Mouse (Mus musculus): ENCODE results near the gene Clip4. TPM values are rescaled to one million over a fixed set of nuclear protein-coding genes. Genes with fewer than 3 reads are reported as not detected.
"Not testable (repeated sequence)": the region's sequence is repeated elsewhere in the genome, so short reads cannot be mapped to it uniquely, and the experiment has no call there.

Gene Clip4
- total RNA-seq (2021): 100 to 1,000 TPM; 154 to 172 TPM
- long read RNA-seq, experiment 1, partial matches to known transcripts: 38 of 142 reads
- long read RNA-seq, experiment 1, other reads (novel, unspliced or antisense): 104 of 142 reads
- long read RNA-seq, experiment 2, partial matches to known transcripts: 36 of 137 reads
- long read RNA-seq, experiment 2, other reads (novel, unspliced or antisense): 100 of 137 reads

- DNase-seq; intact Hi-C loops (cut with DNase I): not testable (repeated sequence)
Measured at GRCm38 (mm10) chr17:71768173-71768572, at the start of gene Clip4. Gene Clip4, plus strand, starts transcription at chr17:71768473.

GRCm38 (mm10) chr17:71720434-71720833 lies 47.8 kb upstream of the Clip4 start:
- DNase-seq: no peak
- intact Hi-C loops (cut with DNase I): no loop called here

GRCm38 (mm10) chr17:71721019-71721418 lies 47.3 kb upstream of the Clip4 start:
- intact Hi-C loops (cut with DNase I): no loop called here
- peak in 1 of 2 experiments; percentile 38 for DNase-seq

- DNase-seq: peak; percentile 57 to 74
- intact Hi-C loops (cut with DNase I): no loop called here
Measured at GRCm38 (mm10) chr17:71730655-71731054, 37.6 kb upstream of the Clip4 start.

GRCm38 (mm10) chr17:71736442-71736841 lies 31.8 kb upstream of the Clip4 start:
- intact Hi-C loops (cut with DNase I): no loop called here
- DNase-seq: no peak

GRCm38 (mm10) chr17:71742156-71742555 lies 26.1 kb upstream of the Clip4 start:
- intact Hi-C loops (cut with DNase I): loop anchor here (5.0 kb wide), 1 partner anchor 40 kb away; no protein-coding TSS in a partner anchor
- no peak for DNase-seq

- DNase-seq: peak in 1 of 2 experiments; percentile 22
- intact Hi-C loops (cut with DNase I): loop anchor here (5.0 kb wide), 1 partner anchor 39 kb away; no protein-coding TSS in a partner anchor
Measured at GRCm38 (mm10) chr17:71742935-71743334, 25.3 kb upstream of the Clip4 start.

GRCm38 (mm10) chr17:71746114-71746513 lies 22.2 kb upstream of the Clip4 start:
- DNase-seq: no peak
- intact Hi-C loops (cut with DNase I): no loop called here

GRCm38 (mm10) chr17:71747561-71747960 lies 20.7 kb upstream of the Clip4 start:
- intact Hi-C loops (cut with DNase I): no loop called here

GRCm38 (mm10) chr17:71749616-71750168 lies 18.6 kb upstream of the Clip4 start:
- DNase-seq: no peak
- intact Hi-C loops (cut with DNase I): no loop called here

More at GRCm38 (mm10) chr17:71747561-71747960, 20.7 kb upstream of the Clip4 start:
- DNase-seq: no peak

GRCm38 (mm10) chr17:71752831-71753230 lies 15.4 kb upstream of the Clip4 start, which contains the start of gene Pcare:
Gene Pcare, minus strand, starts transcription at chr17:71752894.
- intact Hi-C loops (cut with DNase I): no loop called here
- DNase-seq: no peak

GRCm38 (mm10) chr17:71760536-71760935 lies 7.7 kb upstream of the Clip4 start:
- intact Hi-C loops (cut with DNase I): no loop called here

GRCm38 (mm10) chr17:71769564-71769963 lies 1.3 kb downstream of the Clip4 start:
- intact Hi-C loops (cut with DNase I): no loop called here
- DNase-seq: no peak

More at GRCm38 (mm10) chr17:71760536-71760935, 7.7 kb upstream of the Clip4 start:
- DNase-seq: no peak

- no peak for DNase-seq
- intact Hi-C loops (cut with DNase I): no loop called here
Measured at GRCm38 (mm10) chr17:71770696-71771095, 2.4 kb downstream of the Clip4 start.

GRCm38 (mm10) chr17:71774173-71774572 lies 5.9 kb downstream of the Clip4 start:
- intact Hi-C loops (cut with DNase I): no loop called here
- DNase-seq: no peak

GRCm38 (mm10) chr17:71775279-71775678 lies 7.0 kb downstream of the Clip4 start:
- intact Hi-C loops (cut with DNase I): no loop called here

GRCm38 (mm10) chr17:71778696-71779095 lies 10.4 kb downstream of the Clip4 start:
- DNase-seq: no peak
- intact Hi-C loops (cut with DNase I): no loop called here

More at GRCm38 (mm10) chr17:71775279-71775678, 7.0 kb downstream of the Clip4 start:
- DNase-seq: no peak

GRCm38 (mm10) chr17:71780490-71780889 lies 12.2 kb downstream of the Clip4 start:
- no peak for DNase-seq
- intact Hi-C loops (cut with DNase I): loop anchor here (5.0 kb wide), 2 partner anchors 38 to 108 kb away; partner anchors contain the start of gene Togaram2

GRCm38 (mm10) chr17:71780945-71781344 lies 12.7 kb downstream of the Clip4 start:
- peak; percentile 11 to 28 for DNase-seq
- intact Hi-C loops (cut with DNase I): loop anchor here (5.0 kb wide), 2 partner anchors 39 to 109 kb away; partner anchors contain the start of gene Togaram2

- DNase-seq: no peak
- intact Hi-C loops (cut with DNase I): loop anchor here (5.0 kb wide), 2 partner anchors 40 to 110 kb away; partner anchors contain the start of gene Togaram2
Measured at GRCm38 (mm10) chr17:71782242-71782698, 14.0 kb downstream of the Clip4 start.

GRCm38 (mm10) chr17:71782699-71783365 lies 14.6 kb downstream of the Clip4 start:
- DNase-seq: peak; percentile 36 to 39
- intact Hi-C loops (cut with DNase I): loop anchor here (5.0 kb wide), 2 partner anchors 41 to 111 kb away; partner anchors contain the start of gene Togaram2

Measured in heart, postnatal 14 days (tissue).